ENCODE assay signal across 33 mouse cellular contexts in the genomic region with DNA sequence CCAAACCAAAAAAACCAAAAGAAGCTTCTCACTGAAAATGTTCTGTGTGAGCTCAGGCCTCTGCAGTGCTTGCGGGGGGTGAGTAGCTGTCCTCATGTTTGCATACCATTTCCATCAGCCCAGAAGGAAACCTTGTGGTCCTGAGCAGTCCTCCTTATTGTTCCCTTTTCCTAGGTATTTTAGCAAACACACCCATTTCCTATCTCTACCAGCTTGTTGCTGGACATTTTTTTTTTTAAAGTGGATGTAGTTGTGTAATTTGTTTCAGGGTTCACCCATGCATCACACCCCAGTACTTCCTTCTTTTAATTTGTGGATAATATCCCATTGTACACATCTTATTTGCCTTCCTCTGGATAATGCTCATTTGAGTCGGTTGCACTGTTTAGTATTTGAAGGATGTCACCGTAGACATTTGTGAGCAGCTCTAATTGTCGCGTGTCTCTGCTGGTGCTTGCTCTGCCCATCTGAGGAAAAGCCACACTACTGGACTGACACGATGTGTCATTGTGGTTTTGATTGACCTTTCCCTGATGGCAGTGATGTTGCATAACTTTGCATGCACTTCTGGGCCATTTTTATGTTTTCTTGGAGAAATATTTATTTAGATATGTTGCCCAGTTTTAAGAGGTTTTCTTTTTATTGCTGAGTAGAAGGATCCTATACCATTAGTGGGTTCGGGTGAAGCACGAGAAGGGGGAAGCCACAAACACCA. TPM values are rescaled to one million over a fixed set of nuclear protein-coding genes. Genes with fewer than 3 reads are reported as not detected.
A peak's percentile ranks its signal among the peaks of the same experiment; 100 is the strongest.
DNase-seq lines count a peak whose midpoint lies in the region; ATAC-seq and TF ChIP-seq lines count a peak whose summit lies in the region.
"Had no signal": no experiment of that assay in that cellular context is flagged by ENCODE, and none has a peak within 500 bp of the region (broad histone marks: within the 10 kb centered on the region; RNA-seq: fewer than 3 reads in every experiment).

No protein-coding gene starts in this region.

- H3K4me3 ChIP-seq in layer of hippocampus, adult 2 months: no peak overlapping the region
- H3K4me3 ChIP-seq: embryonic facial prominence, embryonic 10.5 days; embryonic facial prominence, embryonic 15.5 days; forebrain, embryonic 13.5 days; hindbrain, embryonic 10.5 days; limb, embryonic 10.5 days; limb, embryonic 15.5 days; liver, embryonic 13.5 days; midbrain, embryonic 12.5 days; neural tube, embryonic 15.5 days; stomach, embryonic 15.5 days had no signal

- H3K27ac ChIP-seq in layer of hippocampus, adult 2 months: no peak overlapping the region
- H3K27ac ChIP-seq: embryonic facial prominence, embryonic 10.5 days; embryonic facial prominence, embryonic 15.5 days; forebrain, embryonic 13.5 days; hindbrain, embryonic 10.5 days; limb, embryonic 10.5 days; limb, embryonic 15.5 days; liver, embryonic 13.5 days; midbrain, embryonic 12.5 days; neural tube, embryonic 15.5 days; stomach, embryonic 15.5 days had no signal

- peak; percentile 91 for ATAC-seq in granulocyte monocyte progenitor cell, adult 5-6 weeks (replicated peaks; ENCODE audit: poor library complexity, severe bottlenecking)
- ATAC-seq in megakaryocyte progenitor cell, adult 5-6 weeks (replicated peaks; ENCODE audit: poor library complexity): peak; percentile 82
- ATAC-seq: activated CD4-positive, CD25-positive, alpha-beta regulatory T cell, adult 4 months; forebrain, embryonic 13.5 days; hindbrain, embryonic 16.5 days; lung, postnatal 0 days had no signal

- intact Hi-C loops in heart, postnatal 10 days (cut with DNase I): no loop called here

- TF ChIP-seq CTCF in layer of hippocampus, adult 2 months (conservative IDR thresholded peaks at IDR 0.05): no peak

- DNase-seq in 3134 (ENCODE audit: extremely low read depth, insufficient read length, low spot score) (peak; percentile 31), adipocyte (ENCODE audit: low spot score) (peak; percentile 6)
- no peak for DNase-seq in heart, postnatal 10 days
- DNase-seq in layer of hippocampus, adult 2 months (ENCODE audit: low spot score in 2 of 2): no peak
- DNase-seq in gastrocnemius, postnatal 25 days: no peak
- DNase-seq: adrenal gland, postnatal 14 days; B cell, adult 2 months; cerebellum, adult 18-20 months; cerebellum, postnatal 10 days; gastrocnemius, postnatal 10 days; heart, adult 11 months; kidney, adult 18-20 months; kidney, postnatal 36 days; liver, embryonic 13.5 days; lung, adult 18-20 months; retina, postnatal 1 day; right cerebral cortex, postnatal 25 days; thymus, postnatal 14 days had no signal

RNA-seq across cellular contexts. Expression of a gene that starts 32.6 kb away (rescaled TPM):
- total RNA-seq in granulocyte monocyte progenitor cell, adult 5-6 weeks (2014; fragmentation: Nextera tagmentation): not detected in 2 replicates
- total RNA-seq in granulocyte monocyte progenitor cell, adult 5-6 weeks (2017): not detected in 2 replicates
- not detected in 2 replicates for total RNA-seq in megakaryocyte progenitor cell, adult 5-6 weeks (2015)
- not detected in 2 replicates for total RNA-seq in megakaryocyte progenitor cell, adult 5-6 weeks (2017)
- total RNA-seq in heart, postnatal 10 days (2021): 1 to 10 TPM; 5.6 to 7.4 TPM
- under 1 TPM in 1 of 2 experiments, not detected in 1; 0.49 TPM for total RNA-seq in layer of hippocampus, adult 2 months (2021)
- 10 to 100 TPM; 11.5 to 17.4 TPM for total RNA-seq in gastrocnemius, postnatal 25 days (2021)
- total RNA-seq: ES-E14 had no signal

Comparison
In these comparisons a context has a peak if more than half of its experiments do, and no peak if none do; other contexts are left out.
1. DNase-seq: peak in 3134 (single experiment) and adipocyte (single experiment); none in heart, postnatal 10 days (0 of 2), layer of hippocampus, adult 2 months (0 of 2) and gastrocnemius, postnatal 25 days (single experiment).
2. RNA of a gene that starts 32.6 kb away (total RNA-seq): 11.5 to 17.4 TPM in gastrocnemius, postnatal 25 days and 5.6 to 7.4 TPM in heart, postnatal 10 days; 0.49 TPM in layer of hippocampus, adult 2 months, not detected in granulocyte monocyte progenitor cell, adult 5-6 weeks and not detected in megakaryocyte progenitor cell, adult 5-6 weeks; every median in the first group is over 4 times any median in the second.